Mouse (Mus musculus) bone marrow, adult 2 months (tissue): ENCODE measurements around the gene Col8a2.

Experiments
- CTCF ChIP-seq: fragments of 200-500 bp; IDR thresholded peaks from 2 replicates; pipeline ENCODE4 v1.5.1; 2011; ENCODE audit warnings: low read length, control low read depth; ENCODE audit not compliant: control insufficient read depth, insufficient read depth
- POLR2A ChIP-seq: fragments of 200-500 bp; IDR thresholded peaks from 2 replicates; pipeline ENCODE4 v1.6.1; 2011; ENCODE audit warnings: low read depth, mild to moderate bottlenecking, control low read depth, low read length, borderline replicate concordance; ENCODE audit not compliant: control insufficient read depth

GRCm38 (mm10) chr4:126254315-126255112 is 32.1 kb upstream of the Col8a2 start:
- no peak for TF ChIP-seq CTCF
- TF ChIP-seq POLR2A: no peak
